Mouse (Mus musculus): ENCODE data around the gene Gmeb2. TPM values are rescaled to one million over a fixed set of nuclear protein-coding genes. Genes with fewer than 3 reads are reported as not detected.

The Gmeb2 gene
- polyA plus RNA-seq, 1 experiment from 2014 or later = 21.9 TPM

DNA sequence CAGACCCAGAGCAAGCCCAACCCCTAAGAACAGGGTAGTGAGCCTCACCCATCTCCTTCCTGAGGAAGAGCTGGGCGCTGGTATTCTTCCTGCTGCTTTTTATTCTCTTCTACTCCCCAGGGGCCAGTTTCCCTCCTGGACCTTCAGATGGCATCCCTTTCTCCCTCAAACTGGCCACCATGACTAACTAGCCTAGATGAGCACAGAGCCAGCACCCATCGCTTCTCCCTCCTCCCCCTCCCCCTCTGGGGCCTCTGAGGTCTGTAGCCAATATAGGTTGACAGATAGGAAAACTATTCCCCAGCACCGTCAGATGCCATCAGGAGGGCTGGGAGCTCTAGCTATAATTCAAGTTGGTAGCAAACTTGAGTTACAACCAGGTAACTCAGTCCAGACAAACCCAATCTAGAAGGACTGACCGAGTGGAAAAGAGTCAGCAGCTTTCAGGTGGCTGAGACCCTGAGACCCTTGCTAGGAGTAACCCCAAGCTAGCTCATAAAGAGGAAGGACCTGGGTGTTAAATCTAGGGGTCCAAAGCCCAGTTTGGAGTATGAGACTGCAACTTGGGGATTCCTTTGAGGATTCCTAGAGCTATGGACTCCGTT is 68.9 kb downstream of the Gmeb2 start:
- H3K4me2 ChIP-seq (replicated peaks) = peak overlapping the region; percentile 60; the same call in 1 of the 2 replicates
- ATAC-seq (ENCODE audit: low FRiP score) = no peak

DNA sequence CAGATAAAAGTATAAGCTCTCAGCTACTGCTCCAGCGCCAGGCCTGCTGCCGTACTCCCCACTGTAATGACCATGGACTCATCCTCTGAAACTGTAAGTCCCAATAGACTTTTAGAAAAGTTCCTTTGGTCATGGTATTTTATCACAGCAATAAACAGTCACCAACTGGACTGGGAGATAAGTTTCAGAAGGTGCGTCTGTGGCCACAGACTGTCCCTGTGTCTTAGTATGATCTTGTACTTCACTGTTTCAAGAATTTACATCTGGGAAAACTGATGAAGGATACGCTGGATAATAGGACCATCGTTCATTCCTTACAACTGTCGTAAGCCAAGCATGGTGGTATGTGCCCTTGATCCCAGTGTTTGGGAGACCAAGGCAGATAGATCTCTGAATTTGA is 71.8 kb downstream of the Gmeb2 start:
- no peak for ATAC-seq (ENCODE audit: low FRiP score)
- H3K4me2 ChIP-seq (replicated peaks) = no peak overlapping the region
- H3K9ac ChIP-seq = no peak overlapping the region
- H3K36me3 ChIP-seq = no peaks in the 10 kb centered on the region
- H3K4me3 ChIP-seq = no peak overlapping the region
- no peaks in the 10 kb centered on the region for H3K9me3 ChIP-seq (replicated peaks)
- H3K27ac ChIP-seq = no peak overlapping the region
- peaks cover 26% of the 10 kb centered on the region for H3K4me1 ChIP-seq
- peaks cover 54% of the 10 kb centered on the region for H3K27me3 ChIP-seq
- WGBS = 91% methylated on average over 6 of the region's 6 CpGs

More for the DNA sequence above, 68.9 kb downstream of the Gmeb2 start:
- H3K4me3 ChIP-seq = no peak overlapping the region
- peak overlapping the region; percentile 35; the same call in 1 of the 2 replicates for H3K27ac ChIP-seq
- WGBS = 58% methylated on average over 5 of the region's 5 CpGs
- no peaks in the 10 kb centered on the region for H3K9me3 ChIP-seq (replicated peaks)
- H3K36me3 ChIP-seq = no peaks in the 10 kb centered on the region
- peaks cover 24% of the 10 kb centered on the region for H3K27me3 ChIP-seq
- H3K9ac ChIP-seq = no peak overlapping the region
- H3K4me1 ChIP-seq = peaks cover 19% of the 10 kb centered on the region

DNA sequence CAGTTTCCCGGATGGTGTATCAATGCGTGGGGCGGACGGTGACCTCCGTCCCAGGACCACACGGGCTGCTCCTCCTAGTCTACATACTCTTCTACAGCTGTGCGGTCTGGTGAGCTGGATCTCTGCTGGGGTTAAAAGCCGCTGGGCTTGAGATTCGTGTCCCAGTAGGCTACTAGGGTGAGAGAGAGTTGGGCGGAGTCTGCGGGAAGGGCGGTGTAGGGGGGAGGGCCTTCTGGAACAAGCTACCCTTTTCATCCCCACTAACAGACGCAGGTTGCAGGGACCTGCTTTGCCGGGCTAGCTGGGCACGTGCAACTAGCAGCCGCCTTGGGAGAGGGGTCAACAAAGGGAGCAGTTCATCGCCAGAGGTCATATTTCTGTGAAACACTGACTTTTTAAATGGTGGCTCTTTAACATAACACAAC is 74.8 kb downstream of the Gmeb2 start, which contains the start of gene Srms:
Gene Srms (minus strand): TSS at position 165 of the 425 bp plus-strand sequence.
- peak within 1 kb of the TSS; percentile 22 for H3K4me3 ChIP-seq
- no peaks in the 10 kb centered on the region for H3K9me3 ChIP-seq (replicated peaks)
- H3K9ac ChIP-seq = no peak within 1 kb of the TSS
- H3K27me3 ChIP-seq = peaks cover 53% of the 10 kb centered on the region
- H3K36me3 ChIP-seq = no peaks in the 10 kb centered on the region
- peak within 1 kb of the TSS; percentile 45 for H3K4me2 ChIP-seq (replicated peaks)
- 2% methylated on average over 17 of the region's 17 CpGs for WGBS
- H3K27ac ChIP-seq = no peak within 1 kb of the TSS
- no peak; the same call in 1 of the 2 replicates for ATAC-seq (ENCODE audit: low FRiP score)
- H3K4me1 ChIP-seq = peaks cover 10% of the 10 kb centered on the region

DNA sequence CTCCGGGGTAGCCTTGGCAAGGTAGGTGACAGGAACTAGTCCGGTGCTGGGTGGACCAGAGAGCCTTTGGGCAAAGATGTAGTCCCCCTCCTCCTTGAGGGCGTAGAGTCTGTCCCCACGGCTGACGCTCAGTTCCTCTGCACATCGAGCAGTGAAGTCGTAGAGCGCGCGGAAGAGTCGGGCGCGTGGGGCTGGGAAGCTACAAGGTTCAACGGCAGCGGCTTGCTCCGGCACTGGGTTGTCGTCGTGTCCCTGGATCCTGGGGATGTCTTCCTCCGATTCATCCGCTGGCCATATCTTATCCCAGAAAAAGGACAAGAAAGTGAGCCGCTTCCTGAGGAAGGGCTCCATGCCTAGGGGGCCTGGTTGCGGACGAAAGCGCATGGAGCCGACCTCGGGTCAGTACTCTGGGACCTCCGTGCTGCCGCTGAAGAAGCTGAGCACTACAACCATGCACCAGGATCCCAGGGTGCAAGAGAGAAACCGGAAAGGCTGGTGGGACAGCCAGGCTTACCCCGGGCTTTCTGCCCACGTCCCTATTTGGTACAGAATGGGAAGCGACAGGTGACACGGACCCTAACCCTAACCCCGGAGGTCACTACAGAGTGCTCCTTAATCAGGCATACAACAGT is 75.3 kb downstream of the Gmeb2 start:
- Histone ChIP-seq H3K27me3 (peaks cover 53% of the 10 kb centered on the region), H3K4me1 (peaks cover 10% of the 10 kb centered on the region), H3K36me3 (no peaks in the 10 kb centered on the region), H3K4me3 (peak overlapping the region; percentile 22), H3K9me3 (replicated peaks) (no peaks in the 10 kb centered on the region), H3K9ac (no peak overlapping the region), H3K4me2 (replicated peaks) (peak overlapping the region; percentile 45), H3K27ac (no peak overlapping the region)
- ATAC-seq (ENCODE audit: low FRiP score) = no peak
- 4% methylated on average over 34 of the region's 34 CpGs for WGBS

DNA sequence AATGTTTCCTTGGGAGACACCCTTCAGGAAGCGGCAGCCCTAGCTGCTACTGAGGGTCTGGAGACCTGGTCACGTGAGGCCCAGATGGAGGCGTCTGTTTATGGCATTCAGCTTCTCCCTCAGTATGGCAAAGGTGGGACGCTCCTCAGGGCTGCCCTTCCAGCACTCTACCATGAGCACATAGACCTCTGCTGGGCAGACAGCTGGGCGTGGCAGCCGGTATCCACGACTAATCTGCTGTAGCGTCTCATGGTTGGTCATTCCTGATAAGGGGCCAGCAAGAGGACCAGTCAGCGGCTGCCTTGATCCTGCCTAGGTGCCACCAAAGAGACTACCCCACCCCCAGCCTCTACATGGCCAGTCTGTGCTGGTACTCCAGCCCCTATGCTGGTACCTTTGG is 81.7 kb downstream of the Gmeb2 start:
- H3K4me2 ChIP-seq (replicated peaks) = no peak overlapping the region
- WGBS = 82% methylated on average over 9 of the region's 9 CpGs
- no peak overlapping the region for H3K9ac ChIP-seq
- peaks cover 9% of the 10 kb centered on the region for H3K27me3 ChIP-seq
- ATAC-seq (ENCODE audit: low FRiP score) = no peak
- no peaks in the 10 kb centered on the region for H3K4me1 ChIP-seq
- no peak overlapping the region for H3K27ac ChIP-seq
- no peak overlapping the region for H3K4me3 ChIP-seq
- H3K9me3 ChIP-seq (replicated peaks) = no peaks in the 10 kb centered on the region
- H3K36me3 ChIP-seq = no peaks in the 10 kb centered on the region

DNA sequence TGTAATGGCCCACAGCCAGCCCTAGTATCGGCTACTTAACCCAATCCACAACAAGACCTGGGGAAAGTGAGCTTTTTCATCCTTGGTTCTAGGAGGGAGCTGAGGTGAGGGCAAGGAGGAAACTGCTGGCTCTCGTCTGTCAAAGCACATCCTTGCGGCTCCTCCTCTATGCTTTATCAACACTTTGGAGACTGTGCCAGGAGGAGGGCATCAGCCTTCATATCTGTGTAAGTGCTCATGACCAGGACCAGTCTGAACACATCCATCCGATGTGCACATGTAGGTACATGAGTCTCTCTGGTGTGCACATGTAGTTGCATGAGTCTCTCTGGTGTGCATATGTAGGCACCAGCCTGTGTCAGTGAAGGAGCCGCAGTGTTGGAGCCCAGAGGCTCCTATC is 82.2 kb downstream of the Gmeb2 start:
- no peak for ATAC-seq (ENCODE audit: low FRiP score)
- Histone ChIP-seq H3K9ac (no peak overlapping the region), H3K9me3 (replicated peaks) (no peaks in the 10 kb centered on the region), H3K4me1 (no peaks in the 10 kb centered on the region), H3K27ac (no peak overlapping the region), H3K36me3 (no peaks in the 10 kb centered on the region), H3K4me2 (replicated peaks) (no peak overlapping the region), H3K4me3 (no peak overlapping the region), H3K27me3 (peaks cover 6% of the 10 kb centered on the region)
- 87% methylated on average over 5 of the region's 5 CpGs for WGBS

DNA sequence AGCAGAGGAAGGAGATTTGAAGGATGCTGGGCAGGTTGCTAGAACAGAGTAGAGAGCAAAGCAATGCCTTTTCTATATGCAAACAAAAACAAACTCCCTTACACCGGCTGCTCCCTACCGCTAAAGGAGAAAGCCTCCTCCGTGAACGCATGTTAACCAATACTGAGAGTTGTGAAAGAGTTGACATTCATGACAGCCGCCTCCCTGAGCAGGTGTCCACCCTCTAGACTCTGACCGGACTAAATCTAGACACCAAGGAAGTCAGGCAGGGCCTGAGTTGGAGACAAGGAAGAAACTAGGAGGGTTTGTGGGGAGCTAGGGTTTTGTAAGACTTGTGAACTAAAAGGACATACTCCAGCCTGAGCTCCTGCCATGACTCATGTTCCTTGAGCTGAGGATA is 84.9 kb downstream of the Gmeb2 start:
- Histone ChIP-seq H3K27ac (no peak overlapping the region), H3K4me1 (no peaks in the 10 kb centered on the region), H3K9ac (no peak overlapping the region), H3K4me2 (replicated peaks) (no peak overlapping the region), H3K27me3 (peaks cover 2% of the 10 kb centered on the region), H3K4me3 (no peak overlapping the region), H3K9me3 (replicated peaks) (no peaks in the 10 kb centered on the region), H3K36me3 (no peaks in the 10 kb centered on the region)
- 76% methylated on average over 6 of the region's 6 CpGs for WGBS
- ATAC-seq (ENCODE audit: low FRiP score) = no peak

DNA sequence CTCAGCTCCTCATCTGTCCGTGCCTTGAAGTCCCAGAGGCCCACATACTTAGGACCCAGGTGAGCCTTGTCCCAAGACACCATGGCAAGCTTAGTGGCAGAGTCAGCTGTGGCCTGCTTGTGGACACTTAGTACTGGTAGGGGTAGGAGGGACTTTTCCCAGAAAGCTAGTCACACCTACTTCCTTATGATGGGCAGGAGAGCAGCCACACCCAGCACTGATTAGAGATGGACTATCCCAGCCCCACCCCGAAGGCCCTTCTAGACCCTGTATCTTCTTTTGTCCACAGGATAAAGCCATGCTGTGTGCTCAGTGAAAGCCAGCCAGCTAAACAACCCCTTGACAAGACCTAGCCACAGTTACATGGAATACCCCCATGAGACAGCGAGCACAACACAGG is 85.4 kb downstream of the Gmeb2 start, which contains the start of gene Ptk6:
Gene Ptk6 (minus strand): TSS at position 368 of the 400 bp plus-strand sequence.
- peaks cover 2% of the 10 kb centered on the region for H3K27me3 ChIP-seq
- H3K9me3 ChIP-seq (replicated peaks) = no peaks in the 10 kb centered on the region
- H3K4me1 ChIP-seq = no peaks in the 10 kb centered on the region
- H3K4me3 ChIP-seq = no peak within 1 kb of the TSS
- no peak for ATAC-seq (ENCODE audit: low FRiP score)
- H3K9ac ChIP-seq = no peak within 1 kb of the TSS
- H3K36me3 ChIP-seq = no peaks in the 10 kb centered on the region
- no peak within 1 kb of the TSS for H3K27ac ChIP-seq
- no peak within 1 kb of the TSS for H3K4me2 ChIP-seq (replicated peaks)
- 85% methylated on average over 3 of the region's 3 CpGs for WGBS

DNA sequence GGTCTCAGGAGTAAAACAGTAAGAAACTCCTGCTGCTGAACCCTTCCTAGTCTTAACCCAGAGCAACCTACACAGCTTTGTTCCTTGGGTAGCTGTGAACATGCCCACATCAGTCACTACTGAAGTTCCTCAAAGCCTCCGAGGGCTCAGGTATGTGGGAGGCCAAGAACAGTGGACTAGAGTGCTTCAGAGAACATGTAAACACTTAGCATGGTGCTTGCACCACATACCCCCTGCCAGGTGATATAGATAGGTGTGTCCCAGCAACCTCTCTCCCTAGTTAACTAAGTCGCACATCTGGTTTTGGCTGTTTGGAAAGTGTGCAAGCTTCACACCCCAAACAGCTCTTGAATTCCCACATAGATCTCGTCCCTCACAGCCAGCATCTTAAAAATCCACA is 86.2 kb downstream of the Gmeb2 start:
- WGBS = 69% methylated on average over 3 of the region's 3 CpGs
- Histone ChIP-seq H3K4me2 (replicated peaks) (no peak overlapping the region), H3K9me3 (replicated peaks) (no peaks in the 10 kb centered on the region), H3K9ac (no peak overlapping the region), H3K4me3 (no peak overlapping the region), H3K27me3 (peaks cover 2% of the 10 kb centered on the region), H3K27ac (no peak overlapping the region), H3K36me3 (no peaks in the 10 kb centered on the region), H3K4me1 (no peaks in the 10 kb centered on the region)
- ATAC-seq (ENCODE audit: low FRiP score) = no peak

Other genes starting within 250 kb of the Gmeb2 start
- 44.6 and 47.0 TPM in 2 replicates for gene Chrna4, start 244.5 kb downstream of the Gmeb2 start, polyA plus RNA-seq (2016; fragmentation: Nextera tagmentation; extraction: Ambion mirVana)
- gene Kcnq2, start 152.7 kb downstream of the Gmeb2 start, polyA plus RNA-seq (2016; fragmentation: Nextera tagmentation; extraction: Ambion mirVana) = 41.7 and 43.1 TPM in 2 replicates
- 2.3 and 2.5 TPM in 2 replicates for gene Eef1a2, start 131.0 kb downstream of the Gmeb2 start, polyA plus RNA-seq (2016; fragmentation: Nextera tagmentation; extraction: Ambion mirVana)
- 388 and 419 TPM in 2 replicates for gene Ppdpf, start 100.8 kb downstream of the Gmeb2 start, polyA plus RNA-seq (2016; fragmentation: Nextera tagmentation; extraction: Ambion mirVana)
- not detected in 2 replicates for gene Ptk6, start 85.2 kb downstream of the Gmeb2 start, polyA plus RNA-seq (2016; fragmentation: Nextera tagmentation; extraction: Ambion mirVana)
- gene Srms, start 74.8 kb downstream of the Gmeb2 start, polyA plus RNA-seq (2016; fragmentation: Nextera tagmentation; extraction: Ambion mirVana) = 0.08 TPM in 1 of 2 replicates, not detected in the other
- 0.15 TPM in 1 of 2 replicates, not detected in the other for gene Fndc11, start 68.0 kb downstream of the Gmeb2 start, polyA plus RNA-seq (2016; fragmentation: Nextera tagmentation; extraction: Ambion mirVana)
- 0.81 and 0.87 TPM in 2 replicates for gene Helz2, start 46.0 kb downstream of the Gmeb2 start, polyA plus RNA-seq (2016; fragmentation: Nextera tagmentation; extraction: Ambion mirVana)
- 502 and 505 TPM in 2 replicates for gene Stmn3, start 26.5 kb upstream of the Gmeb2 start, polyA plus RNA-seq (2016; fragmentation: Nextera tagmentation; extraction: Ambion mirVana)
- 47.8 and 49.2 TPM in 2 replicates for gene Rtel1, start 31.7 kb upstream of the Gmeb2 start, polyA plus RNA-seq (2016; fragmentation: Nextera tagmentation; extraction: Ambion mirVana)
- gene Zgpat, start 76.9 kb upstream of the Gmeb2 start, polyA plus RNA-seq (2016; fragmentation: Nextera tagmentation; extraction: Ambion mirVana) = 71.7 and 74.7 TPM in 2 replicates
- 68.5 and 76.6 TPM in 2 replicates for gene Arfrp1, start 77.4 kb upstream of the Gmeb2 start, polyA plus RNA-seq (2016; fragmentation: Nextera tagmentation; extraction: Ambion mirVana)
- 37.8 and 41.8 TPM in 2 replicates for gene Lime1, start 92.0 kb upstream of the Gmeb2 start, polyA plus RNA-seq (2016; fragmentation: Nextera tagmentation; extraction: Ambion mirVana)
- 22.3 and 22.7 TPM in 2 replicates for gene Zbtb46, start 171.4 kb upstream of the Gmeb2 start, polyA plus RNA-seq (2016; fragmentation: Nextera tagmentation; extraction: Ambion mirVana)
- 0.12 TPM in 1 of 2 replicates, not detected in the other for gene Abhd16b, start 205.2 kb upstream of the Gmeb2 start, polyA plus RNA-seq (2016; fragmentation: Nextera tagmentation; extraction: Ambion mirVana)
- 120 and 121 TPM in 2 replicates for gene Tpd52l2, start 209.1 kb upstream of the Gmeb2 start, polyA plus RNA-seq (2016; fragmentation: Nextera tagmentation; extraction: Ambion mirVana)
- gene Dnajc5, start 232.4 kb upstream of the Gmeb2 start, polyA plus RNA-seq (2016; fragmentation: Nextera tagmentation; extraction: Ambion mirVana) = 148 and 150 TPM in 2 replicates